Mouse (Mus musculus): Measurements from ENCODE around the gene Mrps17.
"Not testable (repeated sequence)": the region's sequence is repeated elsewhere in the genome, so short reads cannot be mapped to it uniquely, and the experiment has no call there.

The Mrps17 gene

GRCm38 (mm10) chr5:129715326-129715861, at the start of gene Mrps17:
Mrps17 (plus strand) TSS chr5:129715497.
- DNase-seq = peak; percentile 96 to 97

- no peak for DNase-seq
These were observed 48.9 kb upstream of the Mrps17 start for GRCm38 (mm10) chr5:129666271-129666909.

GRCm38 (mm10) chr5:129667851-129668250, 47.4 kb upstream of the Mrps17 start:
- no peak for DNase-seq

GRCm38 (mm10) chr5:129669453-129670035, 45.8 kb upstream of the Mrps17 start:
- DNase-seq = peak in 1 of 2 experiments; percentile 3

GRCm38 (mm10) chr5:129670036-129670458, 45.2 kb upstream of the Mrps17 start, which contains the start of gene Zfp11:
Zfp11 (minus strand) TSS chr5:129670099.
- DNase-seq = peak; percentile 78 to 90

- DNase-seq = not testable (repeated sequence)
These were observed 30.2 kb upstream of the Mrps17 start for GRCm38 (mm10) chr5:129685141-129685540.

- peak; percentile 39 for DNase-seq
These were observed 27.7 kb upstream of the Mrps17 start for GRCm38 (mm10) chr5:129687621-129688020.

GRCm38 (mm10) chr5:129690528-129690927, 24.8 kb upstream of the Mrps17 start:
- no peak for DNase-seq

GRCm38 (mm10) chr5:129700506-129700905, 14.8 kb upstream of the Mrps17 start:
- DNase-seq = no peak

GRCm38 (mm10) chr5:129701706-129702105, 13.6 kb upstream of the Mrps17 start:
- DNase-seq = no peak

- peak in 1 of 2 experiments; percentile 40 for DNase-seq
These were observed 11.9 kb upstream of the Mrps17 start for GRCm38 (mm10) chr5:129703368-129703767.

- DNase-seq = no peak
These were observed 6.9 kb upstream of the Mrps17 start, which contains the start of gene Sept14 for GRCm38 (mm10) chr5:129708412-129708811. Sept14 (minus strand) TSS chr5:129708512.

GRCm38 (mm10) chr5:129717016-129717415, 1.7 kb downstream of the Mrps17 start:
- no peak for DNase-seq

GRCm38 (mm10) chr5:129720176-129720575, 4.9 kb downstream of the Mrps17 start:
- DNase-seq = peak in 1 of 2 experiments; percentile 27

- no peak for DNase-seq
These were observed 9.0 kb downstream of the Mrps17 start for GRCm38 (mm10) chr5:129724268-129724667.

GRCm38 (mm10) chr5:129724834-129725773, 9.8 kb downstream of the Mrps17 start, which contains the start of gene Nipsnap2:
Nipsnap2 (plus strand) TSS chr5:129725063.
- DNase-seq = peak; percentile 91 to 95

- DNase-seq = peak in 1 of 2 experiments; percentile 40
These were observed 10.6 kb downstream of the Mrps17 start for GRCm38 (mm10) chr5:129725774-129726392.

- DNase-seq = peak in 1 of 2 experiments; percentile 22
These were observed 11.5 kb downstream of the Mrps17 start for GRCm38 (mm10) chr5:129726784-129727183.

GRCm38 (mm10) chr5:129729286-129729685, 14.0 kb downstream of the Mrps17 start:
- DNase-seq = no peak

- peak; percentile 63 to 66 for DNase-seq
These were observed 15.0 kb downstream of the Mrps17 start for GRCm38 (mm10) chr5:129730344-129730743.

GRCm38 (mm10) chr5:129731021-129731420, 15.7 kb downstream of the Mrps17 start:
- no peak for DNase-seq

- DNase-seq = peak; percentile 38 to 76
These were observed 25.7 kb downstream of the Mrps17 start for GRCm38 (mm10) chr5:129740976-129741375.
